Mouse (Mus musculus) liver, adult 2 months (tissue): Measurements from ENCODE around the gene Lin7c. TPM values are rescaled to one million over a fixed set of nuclear protein-coding genes. Genes with fewer than 3 reads are reported as not detected.

Experiments used
- DNase-seq: peaks from one replicate; pipeline ENCODE4 v3.0.0-alpha.2; 2011; ENCODE audit warnings: low read depth, low spot score; ENCODE audit errors: extremely low read depth
- H3K27ac ChIP-seq: fragments of 200-500 bp; replicated peaks from 2 replicates; pipeline ENCODE4 v1.5.1; 2012; ENCODE audit warnings: low read depth, mild to moderate bottlenecking, control low read depth, inconsistent platforms, low read length; ENCODE audit not compliant: insufficient read depth
- H3K27me3 ChIP-seq: fragments of 200-500 bp; 2 replicates; pipeline ENCODE4 v1.6.1; 2012; ENCODE audit warnings: mild to moderate bottlenecking, moderate library complexity, low read length, inconsistent platforms; ENCODE audit not compliant: control insufficient read depth, insufficient read depth
- H3K36me3 ChIP-seq: fragments of 200-500 bp; 2 replicates; pipeline ENCODE4 v1.6.1; 2012; ENCODE audit warnings: low read length, inconsistent platforms; ENCODE audit not compliant: control insufficient read depth, insufficient read depth
- H3K4me1 ChIP-seq: fragments of 200-500 bp; 2 replicates; pipeline ENCODE4 v1.6.1; 2011; ENCODE audit warnings: low read length; ENCODE audit not compliant: control insufficient read depth, insufficient read depth
- H3K4me3 ChIP-seq: fragments of 200-500 bp; 2 replicates; pipeline ENCODE4 v1.5.1; 2011; ENCODE audit warnings: low read depth, mild to moderate bottlenecking, control low read depth, low read length, moderate library complexity; ENCODE audit not compliant: insufficient read depth
- H3K79me2 ChIP-seq: fragments of 200-500 bp; 2 replicates; pipeline ENCODE4 v1.6.1; 2012; ENCODE audit warnings: inconsistent platforms, mild to moderate bottlenecking, low read length, moderate library complexity; ENCODE audit not compliant: control insufficient read depth, insufficient read depth
- H3K9ac ChIP-seq: fragments of 200-500 bp; 2 replicates; pipeline ENCODE4 v1.6.1; 2012; ENCODE audit warnings: low read depth, mild to moderate bottlenecking, control low read depth, inconsistent platforms, low read length
- CTCF ChIP-seq: fragments of 200-500 bp; IDR thresholded peaks from 2 replicates; pipeline ENCODE4 v1.5.1; 2011; ENCODE audit warnings: low read depth, low read length, control low read depth
- POLR2A ChIP-seq: fragments of 200-500 bp; IDR thresholded peaks from 2 replicates; pipeline ENCODE4 v1.6.1; 2011; ENCODE audit warnings: low read length, control low read depth; ENCODE audit not compliant: insufficient read depth; ENCODE audit errors: extremely low read depth
- WGBS: fragments of 180-500 bp; shearing (Covaris S2); methylation state at CpG from one replicate; pipeline ENCODE4 v1.1.7; 2018; 5-methylcytosine and 5-hydroxymethylcytosine counted together
- polyA plus RNA-seq: library from polyadenylated mRNA; depleted of rRNA; stranded (reverse); fragments of >200 nt; gene quantifications from 2 replicates; pipeline ENCODE4 v1.2.3, GENCODE M21; 2012; rRNA removed
- total RNA-seq: library from RNA; depleted of rRNA; stranded (reverse); fragments of >200 nt; gene quantifications from 2 replicates; pipeline ENCODE4 v1.2.3, GENCODE M21; 2014; rRNA removed

Lin7c gene
- total RNA-seq (32.6 and 35.8 TPM in 2 replicates), polyA plus RNA-seq (5.3 and 5.4 TPM in 2 replicates)

DNA sequence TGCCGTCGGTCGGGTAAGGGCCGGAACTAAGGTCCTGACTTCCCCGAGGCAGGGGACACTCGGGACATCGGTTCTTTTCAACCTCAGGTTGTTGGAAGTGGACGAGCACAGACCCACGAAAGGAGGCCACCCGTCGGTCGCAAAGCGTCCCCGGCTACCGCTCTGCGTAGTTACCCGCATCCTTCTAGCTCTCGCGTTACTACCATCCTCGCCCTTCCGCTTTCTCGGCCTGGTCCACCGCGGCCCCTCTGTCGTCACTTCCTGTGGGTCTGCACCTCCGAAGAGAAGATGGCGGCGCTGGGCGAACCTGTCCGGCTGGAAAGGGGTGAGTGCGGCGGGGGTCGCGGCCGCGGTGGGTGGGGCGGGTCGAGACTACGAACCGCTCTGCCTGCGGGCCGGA, at the start of gene Lin7c:
Lin7c (plus strand) TSS at position 257 of the 400 bp plus-strand sequence.
- under 1% methylated on average over 42 of the region's 42 CpGs for WGBS
- peaks cover 4% of the 10 kb centered on the region; the same call in 1 of the 2 replicates for H3K79me2 ChIP-seq
- peaks cover 4% of the 10 kb centered on the region for H3K4me1 ChIP-seq
- peak within 1 kb of the TSS; percentile 61 for H3K27ac ChIP-seq
- peak within 1 kb of the TSS; percentile 72 for H3K4me3 ChIP-seq
- H3K36me3 ChIP-seq = peaks cover 12% of the 10 kb centered on the region
- peak within 1 kb of the TSS; percentile 94 for H3K9ac ChIP-seq
- peak; percentile 84 for DNase-seq
- TF ChIP-seq POLR2A (peak; percentile 65; the same call in 1 of the 2 replicates), CTCF (no peak)
- H3K27me3 ChIP-seq = no peaks in the 10 kb centered on the region

DNA sequence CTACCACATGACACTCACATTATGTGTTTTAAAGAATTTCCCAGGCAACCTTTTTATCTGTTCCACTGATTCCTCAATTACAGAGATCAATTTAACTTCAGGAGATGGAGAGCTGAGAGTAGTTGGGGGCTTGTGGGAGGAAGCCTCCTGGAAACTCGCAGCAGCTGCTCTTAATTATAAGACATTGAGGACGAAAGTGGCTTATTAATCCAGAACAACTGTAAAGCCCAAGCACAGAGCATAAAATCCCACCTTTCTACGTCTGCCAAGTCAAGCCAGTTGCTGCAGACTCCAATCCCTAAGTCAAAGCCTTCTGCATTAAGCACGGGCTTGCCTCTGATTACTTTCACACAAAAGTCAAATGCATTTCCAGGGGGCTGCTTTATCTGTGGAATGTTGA, 44.3 kb upstream of the Lin7c start:
- no peaks in the 10 kb centered on the region for H3K4me1 ChIP-seq
- WGBS = 74% methylated on average over 4 of the region's 4 CpGs
- no peak overlapping the region for H3K4me3 ChIP-seq
- no peaks in the 10 kb centered on the region for H3K36me3 ChIP-seq
- no peak for DNase-seq
- H3K27ac ChIP-seq = no peak overlapping the region
- H3K9ac ChIP-seq = no peak overlapping the region
- TF ChIP-seq POLR2A = no peak
- TF ChIP-seq CTCF = no peak
- H3K79me2 ChIP-seq = no peaks in the 10 kb centered on the region
- H3K27me3 ChIP-seq = no peaks in the 10 kb centered on the region

DNA sequence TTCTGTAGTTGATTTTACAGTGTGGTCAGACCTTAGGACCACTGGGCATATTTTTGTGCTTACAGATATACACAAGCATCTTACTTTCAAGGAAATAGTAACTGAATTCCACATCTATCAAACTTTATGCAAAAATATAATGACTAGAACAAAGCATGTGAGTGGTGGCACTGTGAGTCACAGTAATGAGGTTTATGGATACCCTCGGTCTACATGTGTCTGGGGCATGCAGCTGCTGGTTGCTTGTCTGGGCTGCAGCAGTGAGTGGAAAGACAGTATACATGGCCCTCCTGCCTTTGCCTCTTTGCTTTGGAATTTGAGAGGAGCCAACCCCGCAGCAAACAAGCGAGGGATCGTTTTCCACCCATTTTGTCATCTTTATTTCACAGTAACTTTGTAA, 42.3 kb upstream of the Lin7c start:
- no peak overlapping the region for H3K9ac ChIP-seq
- no peak overlapping the region for H3K27ac ChIP-seq

DNA sequence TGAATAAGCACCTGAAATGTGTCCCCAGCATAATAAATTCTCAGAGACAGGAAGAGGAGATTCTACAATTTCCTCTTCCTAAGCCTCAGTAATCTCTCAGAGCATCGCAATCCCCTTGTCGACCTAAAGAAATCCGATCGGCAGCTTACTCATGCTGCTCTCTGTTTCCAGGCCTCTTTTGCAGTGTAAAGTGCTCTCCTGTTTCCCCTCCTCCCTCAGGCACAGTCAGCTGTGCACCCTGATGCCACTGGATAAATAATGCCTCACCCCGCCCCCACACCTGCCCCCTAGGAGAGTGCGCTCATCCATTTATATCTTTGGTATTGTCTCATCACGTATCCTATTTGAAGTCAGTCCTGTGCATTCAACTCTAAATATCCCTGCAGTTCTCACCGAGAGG, 41.9 kb upstream of the Lin7c start:
- 63% methylated on average over 8 of the region's 8 CpGs for WGBS
- Histone ChIP-seq H3K79me2 (no peaks in the 10 kb centered on the region), H3K4me1 (no peaks in the 10 kb centered on the region), H3K27me3 (no peaks in the 10 kb centered on the region), H3K9ac (no peak overlapping the region), H3K27ac (no peak overlapping the region), H3K4me3 (no peak overlapping the region), H3K36me3 (no peaks in the 10 kb centered on the region)
- no peak for DNase-seq
- TF ChIP-seq CTCF (no peak), POLR2A (no peak)

More for the DNA sequence above, 42.3 kb upstream of the Lin7c start:
- WGBS = 71% methylated on average over 4 of the region's 4 CpGs
- no peak for DNase-seq
- Histone ChIP-seq H3K36me3 (no peaks in the 10 kb centered on the region), H3K4me1 (no peaks in the 10 kb centered on the region), H3K27me3 (no peaks in the 10 kb centered on the region), H3K4me3 (no peak overlapping the region), H3K79me2 (no peaks in the 10 kb centered on the region)
- no peak for TF ChIP-seq CTCF
- no peak for TF ChIP-seq POLR2A

DNA sequence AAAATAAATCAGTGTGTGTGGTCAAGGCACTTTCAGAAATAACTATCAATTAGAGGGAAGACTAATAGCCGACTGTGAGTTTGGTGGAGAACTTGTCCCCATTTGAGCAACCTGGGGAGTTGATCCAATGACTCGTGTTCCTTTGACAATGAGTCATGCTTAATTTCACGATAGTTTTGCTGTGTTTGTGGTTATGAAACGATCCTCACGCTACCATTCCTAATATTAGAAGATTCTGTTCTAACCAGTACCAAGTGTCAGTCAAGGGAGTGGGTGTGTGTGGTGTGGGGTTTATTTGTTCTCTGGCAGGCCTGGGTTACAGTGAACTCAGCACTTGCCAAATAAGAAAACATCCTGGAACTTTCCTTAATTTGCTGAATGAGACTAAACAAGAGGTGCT, 35.1 kb upstream of the Lin7c start:
- Histone ChIP-seq H3K4me3 (no peak overlapping the region), H3K79me2 (no peaks in the 10 kb centered on the region), H3K4me1 (no peaks in the 10 kb centered on the region), H3K27ac (no peak overlapping the region), H3K36me3 (no peaks in the 10 kb centered on the region), H3K27me3 (no peaks in the 10 kb centered on the region), H3K9ac (no peak overlapping the region)
- WGBS = 83% methylated on average over 5 of the region's 5 CpGs
- DNase-seq = no peak
- TF ChIP-seq CTCF = no peak
- TF ChIP-seq POLR2A = no peak

DNA sequence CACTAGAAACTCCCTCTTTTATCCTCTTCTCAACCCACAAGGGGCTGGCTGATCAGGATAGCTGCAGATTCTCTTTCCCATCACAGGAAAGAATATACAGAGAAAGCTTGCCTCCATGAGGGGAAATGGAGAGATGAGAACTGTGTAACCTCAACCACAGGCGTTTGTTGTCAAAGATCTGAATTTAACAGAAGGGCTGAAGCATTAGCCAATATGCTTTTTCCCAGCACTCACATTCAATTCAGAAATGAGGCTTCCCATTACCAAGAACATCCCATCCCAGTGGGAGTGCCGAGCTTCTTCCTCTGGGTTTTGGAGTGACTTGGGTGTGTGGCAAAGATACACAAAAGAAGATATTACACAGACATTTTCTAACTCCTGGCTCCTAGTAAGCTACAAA, 31.0 kb upstream of the Lin7c start:
- H3K9ac ChIP-seq = no peak overlapping the region
- H3K4me3 ChIP-seq = no peak overlapping the region
- H3K27me3 ChIP-seq = no peaks in the 10 kb centered on the region
- 70% methylated on average over 2 of the region's 2 CpGs for WGBS
- H3K36me3 ChIP-seq = no peaks in the 10 kb centered on the region
- no peak for DNase-seq
- TF ChIP-seq POLR2A = no peak
- TF ChIP-seq CTCF = no peak
- H3K79me2 ChIP-seq = no peaks in the 10 kb centered on the region
- H3K4me1 ChIP-seq = no peaks in the 10 kb centered on the region
- no peak overlapping the region for H3K27ac ChIP-seq
